Mouse (Mus musculus): Measurements from ENCODE around the gene Car9. TPM values are rescaled to one million over a fixed set of nuclear protein-coding genes. Genes with fewer than 3 reads are reported as not detected.
A peak's percentile ranks its signal among the peaks of the same experiment; 100 is the strongest.

Gene Car9
- polyA plus RNA-seq, 1 experiment from 2014 or later, result 4.5 TPM

DNA sequence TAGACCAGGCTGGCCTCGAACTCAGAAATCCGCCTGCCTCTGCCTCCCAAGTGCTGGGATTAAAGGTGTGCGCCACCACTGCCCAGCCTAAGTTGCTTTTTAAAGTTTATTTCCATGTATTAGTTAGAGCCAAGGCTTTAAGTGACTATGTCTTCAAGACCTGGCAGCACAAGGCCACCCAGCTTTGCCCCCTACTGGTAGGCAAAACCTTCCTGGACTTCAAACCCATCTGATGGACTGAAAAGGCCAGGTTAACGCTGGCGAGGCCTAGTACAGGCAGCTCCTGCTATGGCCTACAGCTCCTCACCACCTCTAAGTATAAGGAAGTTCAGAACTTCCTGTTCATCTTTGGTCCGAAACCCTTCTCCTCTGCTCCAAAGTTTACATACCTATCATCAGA lies 30.2 kb upstream of the Car9 start:
- Histone ChIP-seq H3K9ac (no peak overlapping the region), H3K4me2 (no peak overlapping the region), H3K4me3 (ENCODE audit: low read depth, low read length) (no peak overlapping the region), H3K27me3 (ENCODE audit: insufficient read depth, low read length) (no peaks in the 10 kb centered on the region), H3K36me3 (ENCODE audit: insufficient read depth) (no peaks in the 10 kb centered on the region), H3K4me1 (ENCODE audit: insufficient read depth) (no peaks in the 10 kb centered on the region), H3K27ac (ENCODE audit: low read depth) (no peak overlapping the region), H3K9me3 (ENCODE audit: low read depth, low read length) (no peaks in the 10 kb centered on the region)
- no peak for DNase-seq
- no peak for ATAC-seq (ENCODE audit: insufficient read depth)
- peak; percentile 32 for TF ChIP-seq CTCF (IDR thresholded peaks at IDR 0.05; ENCODE audit: low read depth)
- WGBS, result 82% methylated on average over 6 of the region's 6 CpGs

DNA sequence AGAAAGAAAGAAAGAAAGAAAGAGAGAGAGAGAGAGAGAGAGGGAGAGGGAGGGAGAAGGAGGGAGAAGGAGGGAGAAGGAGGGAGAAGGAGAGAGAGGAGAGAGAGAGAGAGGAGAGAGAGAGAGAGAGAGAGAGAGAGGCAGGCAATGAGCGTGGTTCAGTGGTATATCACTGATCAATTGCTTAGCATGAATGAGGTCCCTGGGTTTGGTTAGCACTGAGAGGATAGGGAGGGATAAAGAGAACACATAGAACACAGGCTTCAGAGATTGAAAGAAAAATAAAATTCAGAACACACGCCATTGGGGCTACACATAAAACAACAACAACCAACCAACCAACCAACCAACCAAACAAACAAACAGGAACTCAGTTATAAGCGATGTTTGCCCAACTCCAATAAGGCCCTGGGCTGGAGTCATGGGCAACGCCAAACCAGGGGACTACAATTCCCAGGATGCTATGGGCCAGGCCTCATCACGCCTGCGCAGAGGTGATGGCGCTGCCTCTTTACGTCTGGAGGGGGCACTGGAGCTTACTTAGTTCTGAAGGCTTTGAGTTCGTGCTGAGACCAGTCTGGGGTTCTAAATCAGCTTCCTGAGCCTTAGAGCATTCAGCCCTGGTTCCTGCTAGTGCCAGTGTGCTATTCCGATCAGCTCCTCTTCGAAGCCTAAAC lies 28.8 kb upstream of the Car9 start:
- Histone ChIP-seq H3K27ac (ENCODE audit: low read depth) (no peak overlapping the region; the same call in 1 of the 2 replicates), H3K4me2 (peak overlapping the region; percentile 58), H3K4me1 (ENCODE audit: insufficient read depth) (no peaks in the 10 kb centered on the region), H3K9ac (peak overlapping the region; percentile 43), H3K36me3 (ENCODE audit: insufficient read depth) (no peaks in the 10 kb centered on the region), H3K4me3 (ENCODE audit: low read depth, low read length) (peak overlapping the region; percentile 31), H3K9me3 (ENCODE audit: low read depth, low read length) (no peaks in the 10 kb centered on the region), H3K27me3 (ENCODE audit: insufficient read depth, low read length) (no peaks in the 10 kb centered on the region)
- peak; percentile 95 for DNase-seq
- ATAC-seq (ENCODE audit: insufficient read depth), result peak; percentile 95
- WGBS, result 18% methylated on average over 11 of the region's 11 CpGs
- peak; percentile 65 for TF ChIP-seq CTCF (IDR thresholded peaks at IDR 0.05; ENCODE audit: low read depth)

DNA sequence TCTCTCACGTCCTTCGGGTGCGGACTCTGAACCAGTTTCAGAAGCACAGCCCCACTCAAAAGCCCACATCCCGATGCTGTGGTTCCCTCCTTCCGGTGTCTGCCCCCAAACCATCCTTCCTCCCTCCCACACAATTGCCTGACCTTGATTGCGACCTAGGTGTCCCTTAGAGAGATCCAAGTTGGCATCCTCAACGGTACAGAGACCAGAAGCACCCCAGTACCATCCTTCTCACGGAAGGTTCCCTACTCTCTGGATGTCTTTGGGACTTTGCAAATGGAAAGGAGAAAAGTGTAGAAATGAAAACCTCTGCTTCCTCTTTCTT lies 28.3 kb upstream of the Car9 start:
- DNase-seq, result no peak
- Histone ChIP-seq H3K36me3 (ENCODE audit: insufficient read depth) (no peaks in the 10 kb centered on the region), H3K4me2 (peak overlapping the region; percentile 58), H3K27ac (ENCODE audit: low read depth) (no peak overlapping the region; the same call in 1 of the 2 replicates), H3K9ac (peak overlapping the region; percentile 43), H3K27me3 (ENCODE audit: insufficient read depth, low read length) (no peaks in the 10 kb centered on the region), H3K4me3 (ENCODE audit: low read depth, low read length) (peak overlapping the region; percentile 31), H3K9me3 (ENCODE audit: low read depth, low read length) (no peaks in the 10 kb centered on the region), H3K4me1 (ENCODE audit: insufficient read depth) (no peaks in the 10 kb centered on the region)
- TF ChIP-seq CTCF (IDR thresholded peaks at IDR 0.05; ENCODE audit: low read depth), result no peak
- peak; percentile 51; the same call in 1 of the 2 replicates for ATAC-seq (ENCODE audit: insufficient read depth)
- WGBS, result 44% methylated on average over 8 of the region's 8 CpGs

DNA sequence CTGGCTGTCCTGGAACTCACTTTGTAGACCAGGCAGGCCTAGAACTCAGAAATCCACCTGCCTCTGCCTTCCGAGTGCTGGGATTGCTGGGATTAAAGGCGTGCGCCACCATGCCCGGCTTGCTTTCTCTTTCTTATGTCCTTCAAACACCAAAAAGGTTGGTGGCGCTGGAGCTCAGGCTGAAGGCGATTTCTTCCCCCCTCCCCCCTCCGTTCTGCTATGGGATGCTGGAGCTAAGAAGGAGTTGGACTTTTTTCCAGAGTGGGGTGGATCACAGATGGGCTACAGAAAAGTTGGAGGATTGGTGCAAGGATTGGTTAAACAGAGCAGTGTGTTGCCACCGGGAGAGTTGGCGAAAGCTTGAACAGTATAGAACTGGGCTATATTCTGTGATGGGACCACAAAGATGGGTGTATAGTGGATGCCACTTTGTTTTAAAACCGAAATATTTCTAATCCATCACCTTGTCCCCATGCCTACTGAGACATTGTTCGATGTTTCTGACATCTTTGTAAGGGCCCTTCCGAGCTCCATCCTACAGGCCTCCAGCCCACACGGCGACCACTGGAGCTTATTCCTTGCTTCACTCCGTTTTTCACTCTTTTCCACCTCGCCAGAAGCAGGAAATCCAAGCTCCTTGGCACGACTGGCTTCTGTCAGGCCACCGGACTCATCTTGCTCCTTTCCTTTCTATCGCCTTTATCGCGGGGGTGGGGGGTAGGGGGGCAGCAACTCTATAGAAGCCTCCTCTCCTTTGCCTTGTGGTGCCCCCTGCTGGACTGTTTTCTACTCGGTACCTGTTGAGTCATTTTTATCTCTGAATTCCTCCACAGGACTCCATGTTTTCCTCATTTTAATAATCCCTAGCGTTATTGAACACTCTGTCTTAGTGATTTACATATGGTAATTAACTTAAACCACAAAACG lies 27.6 kb upstream of the Car9 start:
- 45% methylated on average over 24 of the region's 24 CpGs for WGBS
- Histone ChIP-seq H3K36me3 (ENCODE audit: insufficient read depth) (no peaks in the 10 kb centered on the region), H3K4me2 (peak overlapping the region; percentile 39; the same call in 1 of the 2 replicates), H3K27ac (ENCODE audit: low read depth) (no peak overlapping the region), H3K9ac (no peak overlapping the region), H3K27me3 (ENCODE audit: insufficient read depth, low read length) (no peaks in the 10 kb centered on the region), H3K4me1 (ENCODE audit: insufficient read depth) (no peaks in the 10 kb centered on the region), H3K9me3 (ENCODE audit: low read depth, low read length) (no peaks in the 10 kb centered on the region), H3K4me3 (ENCODE audit: low read depth, low read length) (no peak overlapping the region)
- peak; percentile 67 for TF ChIP-seq CTCF (IDR thresholded peaks at IDR 0.05; ENCODE audit: low read depth)
- ATAC-seq (ENCODE audit: insufficient read depth), result no peak
- DNase-seq, result peak; percentile 88

DNA sequence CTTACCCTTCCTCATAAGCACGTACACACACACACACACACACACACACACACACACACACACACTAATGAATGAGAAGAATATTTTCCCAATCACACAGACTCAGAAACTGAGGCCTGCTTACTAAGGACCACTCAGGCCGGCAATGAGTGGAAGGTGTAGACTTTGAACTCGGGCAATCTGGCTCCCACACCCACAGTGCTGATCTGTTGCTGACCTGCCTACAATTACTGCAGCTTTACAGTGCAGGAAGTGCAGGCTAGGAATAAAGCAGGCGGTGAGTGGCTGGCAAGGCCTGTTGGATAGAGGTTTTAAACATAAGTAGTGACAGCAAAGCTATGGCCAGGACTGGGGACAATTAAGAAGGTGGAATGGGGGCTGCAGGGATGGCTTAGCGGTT lies 25.8 kb upstream of the Car9 start:
- DNase-seq (no peak), ATAC-seq (ENCODE audit: insufficient read depth) (no peak)
- TF ChIP-seq CTCF (IDR thresholded peaks at IDR 0.05; ENCODE audit: low read depth), result no peak
- Histone ChIP-seq H3K36me3 (ENCODE audit: insufficient read depth) (no peaks in the 10 kb centered on the region), H3K9ac (no peak overlapping the region), H3K4me1 (ENCODE audit: insufficient read depth) (no peaks in the 10 kb centered on the region), H3K27ac (ENCODE audit: low read depth) (no peak overlapping the region), H3K9me3 (ENCODE audit: low read depth, low read length) (no peaks in the 10 kb centered on the region), H3K27me3 (ENCODE audit: insufficient read depth, low read length) (no peaks in the 10 kb centered on the region), H3K4me3 (ENCODE audit: low read depth, low read length) (no peak overlapping the region), H3K4me2 (no peak overlapping the region)
- WGBS, result 76% methylated on average over 5 of the region's 5 CpGs

DNA sequence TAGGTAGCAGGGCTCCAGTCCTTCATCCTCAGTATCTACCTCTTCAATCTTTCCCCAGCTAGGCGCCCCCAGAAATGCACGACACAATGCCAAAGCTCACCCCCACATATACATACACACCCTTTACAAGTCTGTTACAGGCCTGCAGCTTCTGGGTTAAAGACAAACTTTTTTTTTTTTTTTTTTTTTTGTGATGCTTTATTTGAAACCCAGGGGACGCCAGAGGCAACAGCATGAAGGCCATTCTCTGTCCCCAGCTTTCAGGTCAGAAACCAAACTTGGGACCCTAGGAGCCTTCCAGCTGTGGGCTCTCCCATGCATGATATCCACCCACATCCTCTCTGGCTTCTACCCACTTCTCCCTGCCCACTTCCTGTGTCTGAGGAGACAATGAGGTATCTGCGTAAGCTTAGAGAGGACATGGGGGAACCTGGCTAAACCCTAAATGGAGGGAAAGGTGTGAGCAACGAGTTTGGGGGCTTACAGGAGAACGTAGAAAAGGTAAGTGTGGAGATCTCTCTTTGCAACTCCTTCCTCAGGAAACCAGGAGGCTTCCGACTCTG lies 24.8 kb upstream of the Car9 start:
- 64% methylated on average over 7 of the region's 7 CpGs for WGBS
- Histone ChIP-seq H3K4me1 (ENCODE audit: insufficient read depth) (no peaks in the 10 kb centered on the region), H3K4me2 (no peak overlapping the region), H3K27me3 (ENCODE audit: insufficient read depth, low read length) (no peaks in the 10 kb centered on the region), H3K27ac (ENCODE audit: low read depth) (no peak overlapping the region), H3K4me3 (ENCODE audit: low read depth, low read length) (no peak overlapping the region), H3K36me3 (ENCODE audit: insufficient read depth) (no peaks in the 10 kb centered on the region), H3K9ac (no peak overlapping the region), H3K9me3 (ENCODE audit: low read depth, low read length) (no peaks in the 10 kb centered on the region)
- ATAC-seq (ENCODE audit: insufficient read depth), result no peak
- no peak for DNase-seq
- TF ChIP-seq CTCF (IDR thresholded peaks at IDR 0.05; ENCODE audit: low read depth), result no peak

DNA sequence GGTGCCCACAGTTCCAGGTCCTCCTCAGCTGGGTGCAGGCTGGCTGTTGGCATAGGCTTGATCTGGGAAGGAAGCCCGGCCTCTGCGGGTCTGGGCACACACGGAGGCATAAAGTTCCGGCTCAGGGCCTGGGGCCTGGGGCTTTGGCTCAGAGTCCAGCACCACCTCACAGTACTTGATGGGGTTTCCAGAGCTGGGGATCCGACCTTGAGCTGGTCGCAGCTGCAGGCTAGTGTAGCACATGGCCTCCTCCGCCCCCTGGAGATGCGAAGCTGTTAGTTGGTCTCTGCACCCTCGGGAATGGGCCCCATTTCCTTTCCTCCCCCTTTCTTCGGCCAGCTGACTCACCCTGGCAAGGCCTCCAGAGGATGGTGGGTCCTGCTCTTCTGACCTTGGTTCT lies 24.2 kb upstream of the Car9 start:
- Histone ChIP-seq H3K4me2 (no peak overlapping the region), H3K36me3 (ENCODE audit: insufficient read depth) (no peaks in the 10 kb centered on the region), H3K27me3 (ENCODE audit: insufficient read depth, low read length) (no peaks in the 10 kb centered on the region), H3K27ac (ENCODE audit: low read depth) (no peak overlapping the region), H3K4me1 (ENCODE audit: insufficient read depth) (no peaks in the 10 kb centered on the region), H3K9ac (no peak overlapping the region), H3K4me3 (ENCODE audit: low read depth, low read length) (no peak overlapping the region), H3K9me3 (ENCODE audit: low read depth, low read length) (no peaks in the 10 kb centered on the region)
- no peak for TF ChIP-seq CTCF (IDR thresholded peaks at IDR 0.05; ENCODE audit: low read depth)
- WGBS, result 67% methylated on average over 10 of the region's 10 CpGs
- DNase-seq (no peak), ATAC-seq (ENCODE audit: insufficient read depth) (no peak)
